Mouse (Mus musculus): ENCODE results near the gene Wnk4.

DNA sequence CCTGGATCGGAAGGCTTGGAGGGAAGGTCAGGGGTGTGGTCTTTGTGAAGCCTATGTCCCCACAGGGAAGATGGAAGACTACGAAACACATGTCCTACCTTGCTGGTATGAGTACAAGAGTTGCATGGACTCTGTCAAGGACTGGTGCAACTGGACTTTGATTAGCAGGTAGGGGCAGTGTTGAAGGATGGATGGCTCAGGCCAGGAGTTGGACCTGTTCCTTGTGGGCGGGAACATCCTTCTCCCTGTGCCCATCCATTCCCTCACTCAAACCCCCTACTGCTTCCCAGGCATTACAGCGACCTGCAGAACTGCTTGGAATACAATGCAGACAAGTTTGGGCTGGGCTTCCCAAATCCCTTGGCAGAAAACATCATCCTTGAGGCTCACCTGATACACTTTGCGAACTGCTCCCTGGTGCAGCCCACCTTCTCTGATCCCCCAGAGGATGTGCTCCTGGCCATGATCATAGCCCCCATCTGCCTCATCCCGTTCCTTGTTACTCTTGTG lies 12.8 kb upstream of the Wnk4 start:
- TF ChIP-seq CTCF (conservative IDR thresholded peaks at IDR 0.05; ENCODE audit: low read length) (no peak), POU5F1 (IDR thresholded peaks at IDR 0.05; ENCODE audit: borderline replicate concordance, low read length) (no peak), NANOG (IDR thresholded peaks at IDR 0.05; ENCODE audit: borderline replicate concordance, low read length) (no peak)

All from E14TG2a.4 (cell line).